Mouse (Mus musculus) liver, embryonic 14.5 days (tissue): ENCODE data around the gene Rps6ka2.

ENCODE experiments used
- CTCF ChIP-seq: IDR thresholded peaks from 2 replicates; pipeline ENCODE4 v1.5.1; 2016; ENCODE audit warnings: antibody characterized with exemption, low read depth, control low read depth
- EP300 ChIP-seq: IDR thresholded peaks from 2 replicates; pipeline ENCODE4 v1.6.1; 2016; ENCODE audit warnings: antibody characterized with exemption, low read depth

- TF ChIP-seq EP300 = no peak
- TF ChIP-seq CTCF = no peak
Observed at GRCm38 (mm10) chr17:7265291-7265690, 95.4 kb downstream of the Rps6ka2 start.
